Mouse (Mus musculus) intestine, postnatal 0 days (tissue): ENCODE results near the gene 2010111I01Rik. TPM values are rescaled to one million over a fixed set of nuclear protein-coding genes. Genes with fewer than 3 reads are reported as not detected.

Source experiments
- ATAC-seq: fragments of 200-750 bp; cut with Nextera tagmentation; 2 replicates; pipeline ENCODE4 v1.8.0; 2017; ENCODE audit warnings: mild to moderate bottlenecking, moderate TSS enrichment, moderate library complexity
- H3K27ac ChIP-seq: fragments of 300-500 bp; sonication (generic); 2 replicates; pipeline ENCODE4 v1.5.1; 2014; ENCODE audit warnings: mild to moderate bottlenecking, low read depth, low read length, moderate library complexity
- H3K27me3 ChIP-seq: fragments of 300-500 bp; sonication (generic); replicated peaks from 2 replicates; pipeline ENCODE4 v1.6.1; 2014; ENCODE audit warnings: low read length, mixed read lengths; ENCODE audit not compliant: control insufficient read depth, insufficient read depth
- H3K36me3 ChIP-seq: fragments of 300-500 bp; sonication (generic); 2 replicates; pipeline ENCODE4 v1.6.1; 2014; ENCODE audit warnings: mild to moderate bottlenecking, moderate library complexity; ENCODE audit not compliant: control insufficient read depth, insufficient read depth
- H3K4me1 ChIP-seq: fragments of 300-500 bp; sonication (generic); replicated peaks from 2 replicates; pipeline ENCODE4 v1.6.1; 2014; ENCODE audit warnings: antibody characterized with exemption, low read length, mixed read lengths; ENCODE audit not compliant: control insufficient read depth, insufficient read depth
- H3K4me2 ChIP-seq: fragments of 300-500 bp; sonication (generic); replicated peaks from 2 replicates; pipeline ENCODE4 v1.6.1; 2014; ENCODE audit warnings: low read depth, mild to moderate bottlenecking, moderate library complexity
- H3K4me3 ChIP-seq: fragments of 300-500 bp; sonication (generic); 2 replicates; pipeline ENCODE4 v1.5.1; 2014; ENCODE audit warnings: low read depth, low read length
- H3K9ac ChIP-seq: fragments of 300-500 bp; sonication (generic); 2 replicates; pipeline ENCODE4 v1.6.1; 2014; ENCODE audit warnings: mild to moderate bottlenecking, low read depth, low read length
- H3K9me3 ChIP-seq: fragments of 300-500 bp; sonication (generic); 2 replicates; pipeline ENCODE4 v1.6.1; 2016; ENCODE audit warnings: mixed run types; ENCODE audit not compliant: control insufficient read depth
- CTCF ChIP-seq: sonication (generic); IDR thresholded peaks from 2 replicates; pipeline ENCODE4 v1.5.1; 2016; ENCODE audit warnings: low read depth, mild to moderate bottlenecking, control low read depth, antibody characterized with exemption, moderate library complexity
- WGBS: fragments of 180-500 bp; shearing (Covaris S2); extraction: QIAGEN DNeasy Blood & Tissue Kit; methylation state at CpG from one replicate; pipeline ENCODE4 v1.1.7; 2014; 5-methylcytosine and 5-hydroxymethylcytosine counted together
- polyA plus RNA-seq: library from polyadenylated mRNA; unstranded; fragments of >200 nt; fragmentation: Nextera tagmentation; extraction: Ambion mirVana; gene quantifications from 2 replicates; pipeline ENCODE4 v1.2.1, GENCODE M21; 2015

The 2010111I01Rik gene
- polyA plus RNA-seq, 1 experiment from 2014 or later = 72.7 TPM

DNA sequence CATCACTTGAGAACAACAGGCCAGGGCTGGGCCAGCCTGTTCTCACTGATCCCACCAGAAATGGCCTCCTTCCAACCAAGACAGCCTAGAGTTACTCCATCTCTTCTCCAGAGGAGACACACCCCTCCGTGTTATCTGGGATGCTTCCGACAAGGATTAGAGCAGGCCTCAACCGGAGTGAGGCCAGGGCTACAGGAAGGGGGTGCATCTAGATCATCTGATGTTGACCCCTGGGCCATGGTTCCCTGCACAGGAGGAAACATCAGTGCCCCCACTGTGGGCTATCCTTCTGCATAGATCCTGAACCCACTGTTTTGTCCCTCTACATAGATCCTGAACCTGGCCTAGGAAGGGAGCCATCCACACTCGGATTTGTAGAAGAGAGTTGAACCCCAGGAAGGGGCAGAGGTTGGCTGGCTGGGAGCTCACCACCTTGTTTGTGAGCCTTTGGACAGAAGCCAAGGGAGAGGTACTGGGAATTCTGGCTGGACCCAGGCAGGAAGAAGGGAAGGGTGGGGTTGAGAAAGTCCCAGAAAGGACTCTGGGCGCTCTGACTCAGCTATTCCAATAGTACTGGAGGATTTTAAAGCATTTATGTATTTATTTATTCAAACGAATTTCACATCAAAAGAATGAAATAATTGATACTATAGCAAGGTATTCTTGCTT is 339.6 kb downstream of the 2010111I01Rik start:
- H3K27ac ChIP-seq = no peak overlapping the region
- ATAC-seq = no peak

DNA sequence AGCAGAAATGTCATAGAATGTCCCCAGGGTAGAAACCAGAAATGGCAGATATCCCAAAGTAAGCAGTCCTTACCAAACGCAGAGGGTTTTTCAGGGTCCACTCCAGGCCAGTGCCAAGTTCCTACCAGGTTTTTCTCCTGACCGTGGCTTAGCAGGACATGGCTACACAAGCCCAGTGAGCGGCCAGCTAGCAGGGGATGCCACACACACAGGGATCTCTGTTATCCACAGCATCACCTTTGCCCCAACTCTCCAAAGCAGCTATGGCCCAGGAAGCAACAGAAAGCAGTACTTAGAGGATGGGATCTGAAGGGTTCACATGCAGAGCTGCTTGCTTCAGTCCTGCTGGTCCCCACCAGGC is 340.1 kb downstream of the 2010111I01Rik start:
- H3K27me3 ChIP-seq = no peaks in the 10 kb centered on the region
- H3K9ac ChIP-seq = no peak overlapping the region

More for the DNA sequence above, 339.6 kb downstream of the 2010111I01Rik start:
- Histone ChIP-seq H3K4me1 (peaks cover 8% of the 10 kb centered on the region; the same call in 1 of the 2 replicates), H3K36me3 (peaks cover 55% of the 10 kb centered on the region), H3K4me3 (no peak overlapping the region), H3K4me2 (no peak overlapping the region), H3K27me3 (no peaks in the 10 kb centered on the region), H3K9ac (no peak overlapping the region), H3K9me3 (no peaks in the 10 kb centered on the region)
- WGBS = 35% methylated on average over 6 of the region's 6 CpGs
- TF ChIP-seq CTCF = no peak

DNA sequence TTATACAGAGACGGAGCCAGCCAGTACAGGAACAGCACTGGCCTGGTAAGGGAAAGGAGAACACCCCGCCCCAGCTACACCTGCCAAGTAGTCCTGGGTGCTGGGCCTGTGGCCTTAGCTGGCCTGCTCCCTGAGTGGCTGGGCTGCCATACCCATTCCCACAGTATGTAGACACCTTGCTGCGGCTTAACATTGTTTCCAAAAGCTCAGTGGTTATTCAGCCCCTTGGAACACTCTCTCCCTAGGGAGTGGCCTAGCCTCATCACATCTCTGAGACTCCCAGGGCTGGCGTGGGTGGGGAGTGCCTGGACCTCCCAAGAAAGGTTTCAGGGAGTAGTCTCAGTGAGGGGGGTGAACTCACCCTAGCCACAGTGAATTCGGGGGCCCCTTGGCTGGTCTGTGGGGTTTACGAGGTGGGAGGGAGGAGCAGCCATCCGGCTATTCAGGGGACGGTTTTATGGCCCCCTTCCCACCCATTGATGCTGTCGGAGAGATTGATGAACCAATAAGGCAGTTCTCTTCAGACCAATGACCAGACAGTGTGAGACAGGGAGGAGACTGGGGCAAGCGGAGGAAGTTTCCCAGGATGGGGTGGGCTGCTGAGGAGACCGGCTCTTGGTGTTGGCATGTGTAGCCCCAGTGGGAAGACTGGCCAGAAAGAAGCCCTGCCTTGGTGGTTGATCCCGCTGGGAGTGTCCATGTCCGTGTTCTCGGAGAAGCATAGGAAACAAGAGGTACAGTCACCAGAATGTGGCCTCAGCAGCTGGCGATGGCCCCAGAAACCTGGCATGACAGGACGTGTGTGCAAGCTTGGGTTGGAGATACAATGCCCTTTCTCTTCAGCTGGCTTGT is 340.7 kb downstream of the 2010111I01Rik start:
- H3K4me3 ChIP-seq = no peak overlapping the region
- no peak overlapping the region for H3K4me2 ChIP-seq
- peaks cover 46% of the 10 kb centered on the region for H3K36me3 ChIP-seq
- no peaks in the 10 kb centered on the region for H3K9me3 ChIP-seq
- peaks cover 8% of the 10 kb centered on the region; the same call in 1 of the 2 replicates for H3K4me1 ChIP-seq
- H3K27me3 ChIP-seq = no peaks in the 10 kb centered on the region
- TF ChIP-seq CTCF = no peak
- ATAC-seq = peak; percentile 4; the same call in 1 of the 2 replicates
- no peak overlapping the region for H3K9ac ChIP-seq
- 50% methylated on average over 16 of the region's 16 CpGs for WGBS
- H3K27ac ChIP-seq = no peak overlapping the region

More for the DNA sequence above, 340.1 kb downstream of the 2010111I01Rik start:
- Histone ChIP-seq H3K9me3 (no peaks in the 10 kb centered on the region), H3K4me2 (no peak overlapping the region), H3K4me3 (no peak overlapping the region), H3K36me3 (peaks cover 51% of the 10 kb centered on the region), H3K4me1 (peaks cover 8% of the 10 kb centered on the region; the same call in 1 of the 2 replicates), H3K27ac (no peak overlapping the region)
- no peak for TF ChIP-seq CTCF
- ATAC-seq = no peak
- 66% methylated on average over 3 of the region's 3 CpGs for WGBS

DNA sequence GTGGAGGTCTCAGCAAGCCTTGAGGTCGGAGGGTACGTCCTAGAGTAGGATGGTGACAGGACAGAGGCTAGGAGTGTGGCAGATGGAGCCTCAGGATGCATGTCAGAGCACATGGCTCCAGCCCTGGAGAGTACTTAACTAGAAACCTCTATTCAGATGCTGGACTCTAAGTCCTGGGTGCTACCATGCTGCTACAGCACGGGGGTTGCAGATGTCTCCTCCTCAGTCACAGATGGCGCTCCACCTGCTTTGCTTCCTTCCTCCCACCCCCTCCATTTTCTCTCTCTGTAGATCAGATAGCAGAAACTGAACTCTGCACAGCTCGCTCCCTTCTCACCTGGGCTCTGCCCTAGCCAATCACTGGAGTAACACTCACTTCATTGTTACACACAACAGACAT is 342.1 kb downstream of the 2010111I01Rik start:
- ATAC-seq = no peak
- H3K9me3 ChIP-seq = no peaks in the 10 kb centered on the region
- H3K36me3 ChIP-seq = peaks cover 33% of the 10 kb centered on the region
- 79% methylated on average over 5 of the region's 5 CpGs for WGBS
- no peak overlapping the region for H3K4me3 ChIP-seq
- TF ChIP-seq CTCF = no peak
- no peaks in the 10 kb centered on the region for H3K27me3 ChIP-seq
- peaks cover under 1% of the 10 kb centered on the region; the same call in 1 of the 2 replicates for H3K4me1 ChIP-seq
- no peak overlapping the region for H3K27ac ChIP-seq
- H3K4me2 ChIP-seq = no peak overlapping the region
- H3K9ac ChIP-seq = no peak overlapping the region

DNA sequence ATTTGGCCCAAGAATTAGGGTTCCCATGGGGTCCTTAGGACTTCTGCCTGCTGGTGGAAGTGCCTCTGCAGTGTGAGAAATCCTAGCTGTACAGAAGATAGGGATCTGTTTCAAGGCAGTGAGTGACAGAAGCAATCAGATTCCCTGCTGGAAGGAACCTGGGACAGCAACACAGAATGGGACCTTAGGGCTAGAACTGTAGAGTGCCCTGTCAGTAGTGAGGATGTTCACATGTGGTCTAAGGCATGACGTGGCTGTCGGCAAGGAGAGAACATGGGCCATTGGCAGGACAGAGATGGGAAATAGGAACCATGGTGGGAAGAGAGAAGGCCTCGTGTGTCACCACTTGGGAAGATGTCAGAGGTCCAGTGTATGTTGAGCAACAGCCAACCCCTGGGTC is 344.9 kb downstream of the 2010111I01Rik start:
- peaks cover 13% of the 10 kb centered on the region; the same call in 1 of the 2 replicates for H3K36me3 ChIP-seq
- 80% methylated on average over 3 of the region's 3 CpGs for WGBS
- H3K9ac ChIP-seq = no peak overlapping the region
- no peaks in the 10 kb centered on the region for H3K9me3 ChIP-seq
- H3K4me1 ChIP-seq = no peaks in the 10 kb centered on the region
- no peak for ATAC-seq
- no peak overlapping the region for H3K4me3 ChIP-seq
- H3K27me3 ChIP-seq = no peaks in the 10 kb centered on the region
- no peak overlapping the region for H3K4me2 ChIP-seq
- H3K27ac ChIP-seq = no peak overlapping the region
- no peak for TF ChIP-seq CTCF

DNA sequence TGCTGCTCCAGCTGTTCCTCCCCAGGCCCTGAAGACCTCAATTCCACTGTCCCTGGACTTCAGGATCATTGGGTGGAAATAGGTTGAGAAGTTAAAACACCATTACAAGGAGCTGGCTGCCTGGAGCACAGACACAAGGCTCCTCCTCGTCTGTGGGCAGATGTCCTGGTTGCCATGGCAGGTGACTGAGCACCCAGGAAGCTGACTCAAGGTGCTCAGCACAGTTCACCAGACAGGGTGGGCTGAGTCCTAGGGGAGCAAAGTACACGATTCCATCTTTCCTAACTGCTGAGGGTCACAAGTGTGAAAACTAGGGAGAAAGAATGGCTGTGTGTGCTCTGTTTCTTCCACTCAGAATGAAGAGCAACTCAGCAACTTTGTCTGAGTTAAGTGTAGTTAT is 346.5 kb downstream of the 2010111I01Rik start:
- Histone ChIP-seq H3K9me3 (no peaks in the 10 kb centered on the region), H3K4me3 (no peak overlapping the region), H3K36me3 (peaks cover 12% of the 10 kb centered on the region; the same call in 1 of the 2 replicates), H3K27me3 (no peaks in the 10 kb centered on the region), H3K9ac (no peak overlapping the region), H3K4me1 (no peaks in the 10 kb centered on the region), H3K4me2 (no peak overlapping the region), H3K27ac (no peak overlapping the region)
- ATAC-seq = no peak
- TF ChIP-seq CTCF = no peak
- WGBS = 52% methylated on average over 2 of the region's 2 CpGs
